Mouse (Mus musculus) MEL (cell line): ENCODE data around the gene Cdc42se2.

Source experiments
- BHLHE40 ChIP-seq: IDR thresholded peaks from 2 replicates; pipeline ENCODE4 v1.6.1; 2012; ENCODE audit warnings: low read depth, mild to moderate bottlenecking, inconsistent platforms, low read length, improper control_type of control experiment, borderline replicate concordance
- CTCF ChIP-seq, 3 experiments: IDR thresholded peaks in 2 of 3; conservative IDR thresholded peaks in 1 of 3; 2 replicates each; pipeline ENCODE4 v1.5.1; 2011 to 2012; ENCODE audit warnings: low read length in 3 of 3, low read depth in 2 of 3, mild to moderate bottlenecking in 2 of 3, improper control_type of control experiment in 1 of 3, inconsistent platforms in 1 of 3, mixed read lengths in 1 of 3, moderate library complexity in 1 of 3; ENCODE audit not compliant: control insufficient read depth in 1 of 3, insufficient read depth in 1 of 3, poor library complexity in 1 of 3, severe bottlenecking in 1 of 3
- EP300 ChIP-seq, 2 experiments: IDR thresholded peaks; 2 replicates each; pipeline ENCODE4 v1.6.1; 2011; ENCODE audit warnings: improper control_type of control experiment in 2 of 2, low read length in 2 of 2, low read depth in 1 of 2, mild to moderate bottlenecking in 1 of 2
- HCFC1 ChIP-seq: IDR thresholded peaks from 2 replicates; pipeline ENCODE4 v1.6.1; 2012; ENCODE audit warnings: low read depth, mild to moderate bottlenecking, inconsistent platforms, low read length, improper control_type of control experiment, moderate library complexity
- MAFK ChIP-seq: IDR thresholded peaks from 2 replicates; pipeline ENCODE4 v1.6.1; 2011; ENCODE audit warnings: low read depth, mild to moderate bottlenecking, low read length, improper control_type of control experiment, borderline replicate concordance
- MEF2A ChIP-seq: IDR thresholded peaks from 2 replicates; pipeline ENCODE4 v1.6.1; 2014; ENCODE audit warnings: low read depth, mild to moderate bottlenecking, inconsistent platforms, low read length, improper control_type of control experiment; ENCODE audit not compliant: poor library complexity, insufficient replicate concordance, severe bottlenecking; ENCODE audit errors: extremely low read depth
- POLR2A ChIP-seq, 2 experiments: IDR thresholded peaks; 2 replicates each; pipeline ENCODE4 v1.6.1; 2011 to 2012; ENCODE audit warnings: low read length in 2 of 2, mild to moderate bottlenecking in 2 of 2, control low read depth in 1 of 2, improper control_type of control experiment in 1 of 2, low read depth in 1 of 2, moderate library complexity in 1 of 2; ENCODE audit not compliant: control insufficient read depth in 1 of 2, insufficient read depth in 1 of 2, poor library complexity in 1 of 2
- POLR2AphosphoS2 ChIP-seq: IDR thresholded peaks from 2 replicates; pipeline ENCODE4 v1.6.1; 2011; ENCODE audit warnings: low read length, improper control_type of control experiment
- POLR2AphosphoS5 ChIP-seq: IDR thresholded peaks from 2 replicates; pipeline ENCODE4 v1.6.1; 2012; ENCODE audit warnings: low read depth, borderline replicate concordance, mild to moderate bottlenecking, inconsistent platforms, low read length, moderate library complexity, mixed read lengths
- RCOR1 ChIP-seq: IDR thresholded peaks from 2 replicates; pipeline ENCODE4 v1.6.1; 2012; ENCODE audit warnings: low read depth, mild to moderate bottlenecking, inconsistent platforms, low read length, improper control_type of control experiment
- UBTF ChIP-seq: IDR thresholded peaks from 2 replicates; pipeline ENCODE4 v1.6.1; 2012; ENCODE audit warnings: low read depth, mild to moderate bottlenecking, inconsistent platforms, low read length, improper control_type of control experiment, moderate library complexity, borderline replicate concordance; ENCODE audit not compliant: insufficient read depth
- USF2 ChIP-seq, 2 experiments: IDR thresholded peaks; 2 replicates each; pipeline ENCODE4 v1.6.1; 2011 to 2012; ENCODE audit warnings: improper control_type of control experiment in 2 of 2, low read length in 2 of 2, borderline replicate concordance in 1 of 2, inconsistent platforms in 1 of 2, low read depth in 1 of 2, mild to moderate bottlenecking in 1 of 2; ENCODE audit not compliant: insufficient read depth in 1 of 2
- ZC3H11A ChIP-seq: IDR thresholded peaks from 2 replicates; pipeline ENCODE4 v1.6.1; 2012; ENCODE audit warnings: low read depth, mild to moderate bottlenecking, inconsistent platforms, low read length, improper control_type of control experiment
- ZMIZ1 ChIP-seq: IDR thresholded peaks from 2 replicates; pipeline ENCODE4 v1.6.1; 2012; ENCODE audit warnings: low read depth, mild to moderate bottlenecking, inconsistent platforms, low read length, improper control_type of control experiment, moderate library complexity

DNA sequence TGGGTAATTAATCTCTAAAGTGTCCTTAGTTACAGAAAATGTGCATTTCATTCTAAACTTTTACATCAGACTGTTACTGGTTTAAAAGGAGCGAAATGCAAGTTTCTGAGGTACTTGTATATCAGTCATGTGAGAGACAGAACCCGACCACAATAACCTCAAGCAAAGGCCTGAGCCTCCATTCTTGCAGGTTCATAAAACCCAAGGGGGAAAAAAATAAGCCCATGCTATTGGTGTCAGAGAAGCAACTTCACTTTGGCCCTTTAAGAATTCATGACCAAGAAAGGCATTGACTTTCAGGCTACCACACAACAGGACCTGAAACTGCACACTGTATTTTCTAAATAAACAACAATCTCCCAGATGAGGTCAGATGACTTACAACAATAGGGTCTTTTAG, 59.1 kb downstream of the Cdc42se2 start:
- TF ChIP-seq CTCF (IDR thresholded peaks at IDR 0.05 in 2 of 3, conservative IDR thresholded peaks at IDR 0.05 in 1 of 3; ENCODE audit: control insufficient read depth in 1 of 3, insufficient read depth in 1 of 3, low read depth in 2 of 3, low read length in 3 of 3, poor library complexity in 1 of 3, severe bottlenecking in 1 of 3), result no peak
- no peak for TF ChIP-seq USF2 (IDR thresholded peaks at IDR 0.05; ENCODE audit: borderline replicate concordance in 1 of 2, insufficient read depth in 1 of 2, low read depth in 1 of 2, low read length in 2 of 2)
- TF ChIP-seq POLR2A (IDR thresholded peaks at IDR 0.05; ENCODE audit: control insufficient read depth in 1 of 2, insufficient read depth in 1 of 2, low read depth in 1 of 2, low read length in 2 of 2, poor library complexity in 1 of 2), result no peak
- no peak for TF ChIP-seq MAFK
- TF ChIP-seq EP300 (IDR thresholded peaks at IDR 0.05; ENCODE audit: low read depth in 1 of 2, low read length in 2 of 2), result no peak
- TF ChIP-seq ZMIZ1, result no peak
- TF ChIP-seq POLR2AphosphoS2, result no peak
- TF ChIP-seq MEF2A, result no peak
- no peak for TF ChIP-seq HCFC1
- TF ChIP-seq POLR2AphosphoS5, result no peak
- no peak for TF ChIP-seq ZC3H11A
- TF ChIP-seq BHLHE40, result no peak
- TF ChIP-seq UBTF, result no peak
- no peak for TF ChIP-seq RCOR1
